Mouse (Mus musculus): ENCODE measurements at regions not wholly inside any gene's neighbourhood (a gene's known extent, or its start where the extent isn't known, plus 50 kb on each side); places are given as distances from the start of the nearest gene placed in this dataset.
A peak's percentile ranks its signal among the peaks of the same experiment; 100 is the strongest.

GRCm38 (mm10) chr2:74930702-74931101, 105.1 kb downstream of the Mtx2 start:
- no peak for DNase-seq (ENCODE audit: low read depth)

GRCm38 (mm10) chr2:74933190-74933589, 107.6 kb downstream of the Mtx2 start:
- DNase-seq (ENCODE audit: low read depth), result no peak

GRCm38 (mm10) chr2:74933771-74934170, 108.2 kb downstream of the Mtx2 start:
- no peak for DNase-seq (ENCODE audit: low read depth)

GRCm38 (mm10) chr2:74938711-74939110, 113.1 kb downstream of the Mtx2 start:
- DNase-seq (ENCODE audit: low read depth), result no peak

GRCm38 (mm10) chr2:74941966-74942365, 116.4 kb downstream of the Mtx2 start:
- DNase-seq (ENCODE audit: low read depth), result no peak

- DNase-seq (ENCODE audit: low read depth), result no peak
Observed at GRCm38 (mm10) chr2:74942611-74943198, 117.1 kb downstream of the Mtx2 start.

GRCm38 (mm10) chr2:74945185-74945749, 119.7 kb downstream of the Mtx2 start:
- DNase-seq (ENCODE audit: low read depth), result no peak

GRCm38 (mm10) chr2:74951401-74952260, 126.0 kb downstream of the Mtx2 start:
- DNase-seq (ENCODE audit: low read depth), result peak; percentile 96

GRCm38 (mm10) chr2:74954101-74954500, 128.5 kb downstream of the Mtx2 start:
- no peak for DNase-seq (ENCODE audit: low read depth)

GRCm38 (mm10) chr2:74955281-74956128, 129.9 kb downstream of the Mtx2 start:
- no peak for DNase-seq (ENCODE audit: low read depth)

- DNase-seq (ENCODE audit: low read depth), result no peak
Observed at GRCm38 (mm10) chr2:74956129-74956450, 130.5 kb downstream of the Mtx2 start.

- no peak for DNase-seq (ENCODE audit: low read depth)
Observed at GRCm38 (mm10) chr2:74956556-74956955, 131.0 kb downstream of the Mtx2 start.

- DNase-seq (ENCODE audit: low read depth), result no peak
Observed at GRCm38 (mm10) chr2:74959936-74960335, 134.3 kb downstream of the Mtx2 start.

- no peak for DNase-seq (ENCODE audit: low read depth)
Observed at GRCm38 (mm10) chr2:74962416-74962815, 136.8 kb downstream of the Mtx2 start.

- DNase-seq (ENCODE audit: low read depth), result no peak
Observed at GRCm38 (mm10) chr2:74964360-74964759, 138.8 kb downstream of the Mtx2 start.

- no peak for DNase-seq (ENCODE audit: low read depth)
Observed at GRCm38 (mm10) chr2:74964980-74965379, 139.4 kb downstream of the Mtx2 start.

- no peak for DNase-seq (ENCODE audit: low read depth)
Observed at GRCm38 (mm10) chr2:74965384-74966060, 139.9 kb downstream of the Mtx2 start.

GRCm38 (mm10) chr2:74970611-74971265, 145.1 kb downstream of the Mtx2 start:
- DNase-seq (ENCODE audit: low read depth), result no peak

- no peak for DNase-seq (ENCODE audit: low read depth)
Observed at GRCm38 (mm10) chr2:74973386-74973785, 147.8 kb downstream of the Mtx2 start.

GRCm38 (mm10) chr2:74974595-74975325, 149.2 kb downstream of the Mtx2 start:
- DNase-seq (ENCODE audit: low read depth), result no peak

Measured in gonadal fat pad, adult 2 months (tissue).